Mouse (Mus musculus) embryonic facial prominence, embryonic 10.5 days (tissue): ENCODE measurements at regions not wholly inside any gene's neighbourhood (a gene's known extent, or its start where the extent isn't known, plus 50 kb on each side); places are given as distances from the start of the nearest gene placed in this dataset.

Source experiments
- DNase-seq: peaks from one replicate; pipeline ENCODE4 v3.0.0-alpha.2; 2017; ENCODE audit warnings: low spot score
- H3K27ac ChIP-seq: fragments of 300-500 bp; sonication (generic); replicated peaks from 2 replicates; pipeline ENCODE4 v1.5.1; 2016; ENCODE audit warnings: mild to moderate bottlenecking
- H3K27me3 ChIP-seq: fragments of 300-500 bp; sonication (generic); replicated peaks from 2 replicates; pipeline ENCODE4 v1.6.1; 2016; ENCODE audit warnings: low read depth, mild to moderate bottlenecking; ENCODE audit not compliant: poor library complexity, severe bottlenecking
- H3K36me3 ChIP-seq: fragments of 300-500 bp; sonication (generic); replicated peaks from 2 replicates; pipeline ENCODE4 v1.6.1; 2016; ENCODE audit warnings: mild to moderate bottlenecking, moderate library complexity
- H3K4me1 ChIP-seq: fragments of 300-500 bp; sonication (generic); 2 replicates; pipeline ENCODE4 v1.6.1; 2016
- H3K4me3 ChIP-seq: fragments of 300-500 bp; sonication (generic); 2 replicates; pipeline ENCODE4 v1.5.1; 2016; ENCODE audit warnings: mild to moderate bottlenecking, moderate library complexity
- H3K9me3 ChIP-seq: fragments of 300-500 bp; sonication (generic); 2 replicates; pipeline ENCODE4 v1.6.1; 2016; ENCODE audit warnings: mild to moderate bottlenecking
- WGBS: fragments of 180-500 bp; shearing (Covaris S2); methylation state at CpG from one replicate; pipeline ENCODE4 v1.1.7; 2016; 5-methylcytosine and 5-hydroxymethylcytosine counted together

- Histone ChIP-seq H3K36me3 (no peaks in the 10 kb centered on the region), H3K4me1 (no peaks in the 10 kb centered on the region), H3K27me3 (no peaks in the 10 kb centered on the region), H3K27ac (no peak overlapping the region), H3K4me3 (no peak overlapping the region), H3K9me3 (no peaks in the 10 kb centered on the region)
- 81% methylated on average over 9 of the region's 9 CpGs for WGBS
- DNase-seq, result no peak
Measured at GRCm38 (mm10) chr16:29001249-29001648, 71.8 kb upstream of the Mb21d2 start.

DNA sequence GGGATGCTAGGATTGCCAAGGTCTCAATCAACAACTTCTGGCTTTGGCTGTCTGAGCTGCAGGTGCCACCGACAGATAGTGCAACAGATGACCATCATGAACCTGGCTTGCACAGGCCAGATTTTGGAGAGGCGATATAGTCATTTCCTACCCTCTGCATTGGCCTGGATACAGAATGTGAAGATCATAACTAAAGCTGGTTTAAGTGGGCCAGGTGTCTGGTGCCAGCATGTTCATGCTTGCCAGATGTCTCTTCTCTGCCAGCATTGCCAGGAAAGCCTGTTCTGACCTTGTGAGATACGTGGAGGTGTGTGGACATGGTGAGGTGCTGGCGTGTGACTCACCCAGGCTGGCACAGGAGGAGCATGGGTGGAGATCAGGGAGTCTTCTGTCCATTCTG, 70.2 kb upstream of the Mb21d2 start:
- no peak for DNase-seq
- H3K9me3 ChIP-seq, result no peaks in the 10 kb centered on the region
- no peak overlapping the region for H3K27ac ChIP-seq
- WGBS, result 89% methylated on average over 4 of the region's 4 CpGs
- no peak overlapping the region for H3K4me3 ChIP-seq
- no peaks in the 10 kb centered on the region for H3K36me3 ChIP-seq
- no peaks in the 10 kb centered on the region for H3K27me3 ChIP-seq
- H3K4me1 ChIP-seq, result no peaks in the 10 kb centered on the region

GRCm38 (mm10) chr16:28996629-28997028, 67.2 kb upstream of the Mb21d2 start:
- Histone ChIP-seq H3K4me3 (no peak overlapping the region), H3K27ac (no peak overlapping the region), H3K4me1 (no peaks in the 10 kb centered on the region), H3K27me3 (no peaks in the 10 kb centered on the region), H3K36me3 (no peaks in the 10 kb centered on the region), H3K9me3 (no peaks in the 10 kb centered on the region)
- DNase-seq, result no peak
- 89% methylated on average over 3 of the region's 3 CpGs for WGBS

DNA sequence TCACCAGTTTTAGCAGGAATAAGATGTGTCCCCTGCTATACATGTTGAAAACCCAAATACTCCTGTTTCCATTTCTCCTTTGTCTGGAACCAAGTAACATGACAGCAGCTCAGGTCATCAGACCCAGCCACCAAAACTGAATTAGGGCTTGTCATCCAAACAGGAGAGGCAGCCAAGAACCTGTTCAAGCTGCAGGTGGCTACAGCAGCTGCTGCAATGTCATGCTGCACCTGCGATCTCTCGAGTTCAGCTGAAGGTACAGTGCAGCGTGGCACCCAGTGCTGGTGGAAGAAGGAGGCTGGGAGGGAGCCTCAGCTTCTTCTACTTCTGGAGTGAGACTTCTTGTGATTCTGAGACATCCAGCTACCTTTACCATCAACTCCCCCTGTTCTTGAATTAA, 61.2 kb upstream of the Mb21d2 start:
- Histone ChIP-seq H3K27me3 (no peaks in the 10 kb centered on the region), H3K4me1 (no peaks in the 10 kb centered on the region), H3K27ac (no peak overlapping the region), H3K4me3 (no peak overlapping the region), H3K36me3 (no peaks in the 10 kb centered on the region), H3K9me3 (no peaks in the 10 kb centered on the region)
- WGBS, result 90% methylated on average over 3 of the region's 3 CpGs
- no peak for DNase-seq

DNA sequence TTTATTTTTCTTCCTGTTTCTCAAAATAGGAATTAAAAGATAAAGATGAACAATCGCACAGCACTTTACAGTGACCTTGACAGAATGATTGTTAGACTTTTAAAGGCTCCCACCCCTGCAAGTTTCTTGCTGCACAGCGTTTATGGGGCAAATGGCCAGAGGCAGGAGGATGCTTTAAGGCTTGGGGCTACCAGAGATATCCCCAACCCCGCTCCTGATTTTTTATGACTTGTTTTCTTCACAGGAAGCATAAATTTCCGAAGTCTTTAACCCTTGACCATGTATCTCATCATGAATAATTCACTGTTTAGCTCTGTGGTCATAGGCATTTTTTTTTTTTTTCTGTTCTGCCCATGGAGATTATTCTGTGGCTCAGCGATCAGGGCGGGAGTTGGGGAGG, 55.5 kb upstream of the Mb21d2 start:
- Histone ChIP-seq H3K27me3 (no peaks in the 10 kb centered on the region), H3K9me3 (no peaks in the 10 kb centered on the region), H3K4me1 (peaks cover 7% of the 10 kb centered on the region; the same call in 1 of the 2 replicates), H3K4me3 (no peak overlapping the region), H3K27ac (no peak overlapping the region), H3K36me3 (no peaks in the 10 kb centered on the region)
- no peak for DNase-seq
- WGBS, result 68% methylated on average over 6 of the region's 6 CpGs

DNA sequence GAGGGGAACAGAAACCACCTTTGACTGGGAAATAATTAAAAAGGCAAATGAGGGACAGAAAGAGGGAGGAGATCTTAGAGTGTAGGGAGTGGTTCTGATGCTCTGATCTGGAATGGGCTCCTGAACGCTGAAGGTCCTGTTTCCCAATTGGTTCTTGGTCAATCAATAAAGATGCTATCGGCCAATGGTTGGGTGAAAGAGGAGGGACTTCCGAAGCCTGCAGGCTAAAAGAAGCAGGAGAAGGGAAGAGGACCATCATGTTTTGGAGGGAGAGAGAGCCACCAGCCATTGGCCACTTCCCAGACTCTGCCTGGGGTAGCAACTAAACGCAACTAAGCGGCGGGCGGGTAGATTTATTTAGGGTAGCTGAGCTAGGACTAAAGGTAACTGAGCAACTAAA, 53.4 kb upstream of the Mb21d2 start:
- Histone ChIP-seq H3K4me3 (no peak overlapping the region), H3K27me3 (no peaks in the 10 kb centered on the region), H3K27ac (no peak overlapping the region), H3K36me3 (no peaks in the 10 kb centered on the region), H3K4me1 (peaks cover 7% of the 10 kb centered on the region; the same call in 1 of the 2 replicates), H3K9me3 (no peaks in the 10 kb centered on the region)
- DNase-seq, result no peak
- WGBS, result 74% methylated on average over 7 of the region's 7 CpGs
